Mouse (Mus musculus) midbrain, embryonic 16.5 days (tissue): ENCODE data around the gene Lamp2. TPM values are rescaled to one million over a fixed set of nuclear protein-coding genes. Genes with fewer than 3 reads are reported as not detected.
"Not testable (repeated sequence)": the region's sequence is repeated elsewhere in the genome, so short reads cannot be mapped to it uniquely, and the experiment has no call there.

ENCODE experiments used
- ATAC-seq: fragments of 200-750 bp; cut with Nextera tagmentation; 2 replicates; pipeline ENCODE4 v1.8.0; 2017; ENCODE audit warnings: moderate TSS enrichment
- H3K27ac ChIP-seq: fragments of 300-500 bp; sonication (generic); 2 replicates; pipeline ENCODE4 v1.5.1; 2014; ENCODE audit warnings: mild to moderate bottlenecking, low read length, mixed read lengths
- H3K27me3 ChIP-seq: fragments of 300-500 bp; sonication (generic); 2 replicates; pipeline ENCODE4 v1.6.1; 2014; ENCODE audit warnings: low read depth, low read length, mixed read lengths; ENCODE audit not compliant: control insufficient read depth, insufficient read depth
- H3K36me3 ChIP-seq: fragments of 300-500 bp; sonication (generic); 2 replicates; pipeline ENCODE4 v1.6.1; 2014; ENCODE audit warnings: mild to moderate bottlenecking, low read length, moderate library complexity, mixed read lengths; ENCODE audit not compliant: control insufficient read depth, insufficient read depth
- H3K4me1 ChIP-seq: fragments of 300-500 bp; sonication (generic); 2 replicates; pipeline ENCODE4 v1.6.1; 2014; ENCODE audit warnings: mild to moderate bottlenecking, low read length, mixed read lengths; ENCODE audit not compliant: control insufficient read depth, insufficient read depth
- H3K4me2 ChIP-seq: fragments of 300-500 bp; sonication (generic); 2 replicates; pipeline ENCODE4 v1.6.1; 2014; ENCODE audit warnings: mild to moderate bottlenecking, low read length, mixed read lengths
- H3K4me3 ChIP-seq: fragments of 300-500 bp; sonication (generic); 2 replicates; pipeline ENCODE4 v1.5.1; 2014; ENCODE audit warnings: low read depth, mild to moderate bottlenecking, low read length, moderate library complexity, mixed read lengths
- H3K9ac ChIP-seq: fragments of 300-500 bp; sonication (generic); 2 replicates; pipeline ENCODE4 v1.6.1; 2014; ENCODE audit warnings: low read depth, low read length, mixed read lengths
- H3K9me3 ChIP-seq: fragments of 300-500 bp; sonication (generic); replicated peaks from 2 replicates; pipeline ENCODE4 v1.6.1; 2014; ENCODE audit warnings: mild to moderate bottlenecking, low read length, mixed read lengths; ENCODE audit not compliant: control insufficient read depth, poor library complexity, severe bottlenecking
- WGBS: fragments of 180-500 bp; shearing (Covaris S2); extraction: QIAGEN DNeasy Blood & Tissue Kit; methylation state at CpG from one replicate; pipeline ENCODE4 v1.1.7; 2014; 5-methylcytosine and 5-hydroxymethylcytosine counted together
- polyA plus RNA-seq: library from polyadenylated mRNA; unstranded; fragments of >200 nt; fragmentation: Nextera tagmentation; extraction: Ambion mirVana; gene quantifications from 2 replicates; pipeline ENCODE4 v1.2.1, GENCODE M21; 2015

Gene Lamp2
- polyA plus RNA-seq: 51.9 and 55.4 TPM in 2 replicates

DNA sequence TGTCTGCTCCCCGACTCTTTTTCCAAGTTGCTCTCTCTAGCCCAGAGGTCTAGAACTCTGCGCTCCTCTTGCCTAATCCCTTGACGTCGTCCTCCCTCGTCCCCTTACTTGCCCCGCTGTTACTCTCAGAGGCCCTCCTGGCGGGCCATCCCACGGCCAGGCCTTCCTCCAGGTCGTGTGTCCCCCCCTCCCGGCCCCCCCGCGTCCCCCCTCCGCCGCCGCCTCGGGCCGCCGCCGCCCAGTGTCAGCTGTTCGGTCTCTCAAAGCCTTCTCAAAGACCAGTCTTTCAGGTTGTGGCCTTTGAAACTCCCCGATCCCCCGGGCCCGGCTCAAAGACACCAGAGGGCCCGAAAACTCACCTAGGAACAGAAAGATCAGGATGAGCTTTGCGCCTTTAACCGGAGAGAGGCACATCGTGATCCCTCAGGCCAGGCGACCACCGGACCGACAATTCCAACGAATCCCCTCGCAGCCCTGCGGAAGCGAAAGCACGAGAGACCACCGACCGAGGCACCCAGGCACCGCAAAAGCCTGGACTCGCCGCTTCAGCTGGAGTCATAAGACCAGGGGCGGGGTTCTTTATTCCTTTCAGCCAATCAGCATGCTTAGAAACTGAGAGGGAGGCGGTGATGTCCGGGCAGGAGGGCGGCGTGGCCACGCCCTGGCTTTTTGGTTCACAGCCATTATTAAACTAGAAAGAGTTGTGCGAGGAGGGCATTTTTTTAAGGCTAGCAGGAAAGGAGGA, at the start of gene Lamp2:
Gene Lamp2, minus strand, starts transcription at position 565 of the 745 bp plus-strand sequence.
- peak within 1 kb of the TSS; percentile 69 for H3K4me2 ChIP-seq

GRCm38 (mm10) chrX:38504846-38505245, 48.6 kb upstream of the Lamp2 start:
- ATAC-seq: no peak
- Histone ChIP-seq H3K9me3 (no peaks in the 10 kb centered on the region), H3K36me3 (no peaks in the 10 kb centered on the region), H3K4me2 (no peak overlapping the region), H3K27ac (no peak overlapping the region), H3K4me3 (no peak overlapping the region), H3K27me3 (no peaks in the 10 kb centered on the region), H3K9ac (no peak overlapping the region), H3K4me1 (no peaks in the 10 kb centered on the region)
- 94% methylated on average over 9 of the region's 14 CpGs for WGBS

More for the DNA sequence above, at the start of gene Lamp2:
- Histone ChIP-seq H3K27ac (0 out of 2 replicates have a peak within 1 kb of the TSS, but pooled peaks have one; percentile 13), H3K4me1 (peaks cover 5% of the 10 kb centered on the region; the same call in 1 of the 2 replicates), H3K9ac (peak within 1 kb of the TSS; percentile 70), H3K4me3 (peak within 1 kb of the TSS; percentile 62), H3K27me3 (no peaks in the 10 kb centered on the region), H3K9me3 (no peaks in the 10 kb centered on the region; the same call in 1 of the 2 replicates), H3K36me3 (no peaks in the 10 kb centered on the region)
- WGBS: 17% methylated on average over 43 of the region's 47 CpGs
- peak; percentile 99 for ATAC-seq

DNA sequence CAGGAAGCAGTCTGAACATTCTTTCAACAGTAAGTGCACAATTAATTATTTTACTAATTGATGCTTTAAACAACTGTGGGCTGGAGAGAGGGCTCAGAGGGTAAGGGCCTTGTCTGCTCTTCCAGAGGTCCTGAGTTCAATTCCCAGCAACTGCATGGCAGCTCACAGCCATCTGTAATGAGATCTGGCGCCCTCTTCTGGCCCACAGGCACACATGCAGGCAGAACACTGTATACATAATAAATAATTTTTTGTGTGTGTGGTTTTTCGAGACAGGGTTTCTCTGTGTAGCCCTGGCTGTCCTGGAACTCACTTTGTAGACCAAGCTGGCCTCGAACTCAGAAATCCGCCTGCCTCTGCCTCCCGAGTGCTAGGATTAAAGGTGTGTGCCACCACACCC, 45.9 kb upstream of the Lamp2 start:
- H3K27me3 ChIP-seq, H3K36me3 ChIP-seq, H3K9me3 ChIP-seq, ATAC-seq, H3K4me2 ChIP-seq, H3K4me1 ChIP-seq, H3K4me3 ChIP-seq, H3K27ac ChIP-seq, H3K9ac ChIP-seq: not testable (repeated sequence)
- 75% methylated on average over 5 of the region's 5 CpGs for WGBS

GRCm38 (mm10) chrX:38485464-38485863, 29.2 kb upstream of the Lamp2 start:
- H3K4me3 ChIP-seq, H3K4me1 ChIP-seq, H3K9ac ChIP-seq, H3K27ac ChIP-seq, H3K36me3 ChIP-seq, ATAC-seq, H3K9me3 ChIP-seq, H3K27me3 ChIP-seq: not testable (repeated sequence)
- 28% methylated on average over 20 of the region's 20 CpGs for WGBS
- H3K4me2 ChIP-seq: peak overlapping the region; percentile 6; the same call in 1 of the 2 replicates

DNA sequence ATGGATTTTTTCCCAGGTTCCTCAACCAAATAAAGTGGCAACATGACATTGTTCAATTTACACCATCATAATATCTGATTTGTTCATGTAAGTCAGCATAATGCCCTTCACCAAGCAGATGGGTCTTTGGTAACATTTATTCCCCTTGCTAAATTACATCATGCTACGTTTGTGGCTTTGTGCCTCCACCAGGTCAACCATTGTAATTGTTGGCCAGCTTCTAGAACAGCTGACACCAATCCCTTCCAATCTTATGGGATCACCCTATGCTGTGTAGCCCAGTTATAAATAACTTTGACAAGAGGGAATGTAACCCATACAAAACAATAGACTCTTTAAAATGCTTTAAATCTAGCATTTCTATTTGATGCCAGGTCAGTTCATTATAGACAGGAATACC, 22.3 kb upstream of the Lamp2 start:
- no peak overlapping the region for H3K4me3 ChIP-seq
- WGBS: 58% methylated on average over 1 of the region's 1 CpGs
- ATAC-seq: no peak

DNA sequence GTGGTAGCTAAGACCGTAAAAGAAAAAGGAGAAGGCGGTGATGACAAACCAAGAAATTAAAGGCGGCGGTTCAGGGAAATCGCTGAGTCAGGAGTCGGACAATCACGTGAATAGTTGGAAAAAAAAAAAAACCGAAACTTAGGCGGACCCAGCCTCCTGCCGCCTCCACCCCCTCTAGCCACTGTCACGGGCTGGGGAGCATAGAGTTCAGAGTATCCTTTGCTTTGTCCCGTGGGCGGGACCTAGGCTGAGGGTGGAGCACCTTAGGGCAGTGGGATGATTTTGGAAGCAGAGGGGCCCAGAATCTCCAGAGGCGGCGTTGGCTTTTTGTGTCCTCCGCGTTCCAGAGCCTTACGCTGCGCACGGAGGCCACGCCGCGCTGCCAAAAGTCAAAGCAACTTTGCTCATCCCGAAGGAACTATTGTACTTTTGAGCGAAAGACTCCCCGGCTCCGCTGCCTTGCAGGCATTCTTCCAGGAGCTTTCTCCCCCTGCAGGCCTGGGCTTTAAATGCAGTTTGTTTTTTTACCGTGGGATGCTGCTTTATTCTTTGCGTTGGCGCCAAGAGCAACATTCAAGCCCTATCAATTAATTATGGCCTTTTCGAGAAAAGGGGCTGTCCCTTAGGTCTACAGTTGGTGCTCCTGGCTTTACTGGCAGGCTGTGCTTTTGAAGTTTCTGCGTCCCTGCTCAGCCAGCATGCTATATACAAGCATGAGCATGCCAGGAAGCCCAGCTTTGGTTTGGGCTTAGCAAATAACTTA, 17.5 kb upstream of the Lamp2 start:
- Histone ChIP-seq H3K9me3 (no peaks in the 10 kb centered on the region), H3K4me1 (no peaks in the 10 kb centered on the region), H3K27me3 (no peaks in the 10 kb centered on the region), H3K4me2 (peak overlapping the region; percentile 48), H3K36me3 (no peaks in the 10 kb centered on the region), H3K27ac (peak overlapping the region; percentile 71), H3K4me3 (peak overlapping the region; percentile 55), H3K9ac (peak overlapping the region; percentile 55)
- WGBS: 14% methylated on average over 32 of the region's 32 CpGs
- ATAC-seq: peak; percentile 94

More for the DNA sequence above, 22.3 kb upstream of the Lamp2 start:
- Histone ChIP-seq H3K27ac (no peak overlapping the region), H3K36me3 (no peaks in the 10 kb centered on the region), H3K27me3 (no peaks in the 10 kb centered on the region), H3K9me3 (no peaks in the 10 kb centered on the region), H3K4me2 (no peak overlapping the region), H3K9ac (no peak overlapping the region), H3K4me1 (no peaks in the 10 kb centered on the region)

GRCm38 (mm10) chrX:38473164-38473536, 16.9 kb upstream of the Lamp2 start:
- Histone ChIP-seq H3K9me3 (no peaks in the 10 kb centered on the region), H3K4me1 (no peaks in the 10 kb centered on the region), H3K9ac (no peak overlapping the region), H3K4me2 (peak overlapping the region; percentile 48), H3K4me3 (peak overlapping the region; percentile 55), H3K36me3 (no peaks in the 10 kb centered on the region), H3K27me3 (no peaks in the 10 kb centered on the region), H3K27ac (no peak overlapping the region)
- ATAC-seq: peak; percentile 64; the same call in 1 of the 2 replicates
- 22% methylated on average over 10 of the region's 10 CpGs for WGBS

GRCm38 (mm10) chrX:38466236-38466635, 10.0 kb upstream of the Lamp2 start:
- Histone ChIP-seq H3K4me2 (no peak overlapping the region), H3K27ac (no peak overlapping the region), H3K36me3 (no peaks in the 10 kb centered on the region), H3K9me3 (no peaks in the 10 kb centered on the region), H3K9ac (no peak overlapping the region), H3K4me3 (no peak overlapping the region), H3K4me1 (no peaks in the 10 kb centered on the region), H3K27me3 (no peaks in the 10 kb centered on the region)
- ATAC-seq: no peak

- H3K4me2 ChIP-seq: no peak overlapping the region
- ATAC-seq: no peak
- H3K9me3 ChIP-seq: no peaks in the 10 kb centered on the region
- no peaks in the 10 kb centered on the region for H3K36me3 ChIP-seq
- no peaks in the 10 kb centered on the region for H3K4me1 ChIP-seq
- no peak overlapping the region for H3K9ac ChIP-seq
- no peak overlapping the region for H3K4me3 ChIP-seq
- no peak overlapping the region for H3K27ac ChIP-seq
- H3K27me3 ChIP-seq: no peaks in the 10 kb centered on the region
- WGBS: 90% methylated on average over 2 of the region's 2 CpGs
Measured at GRCm38 (mm10) chrX:38463160-38463559, 6.9 kb upstream of the Lamp2 start.
